Mouse (Mus musculus) heart, embryonic 11.5 days (tissue): ENCODE results near the gene Utf1. TPM values are rescaled to one million over a fixed set of nuclear protein-coding genes. Genes with fewer than 3 reads are reported as not detected.

Source experiments
- ATAC-seq: fragments of 200-750 bp; cut with Nextera tagmentation; replicated peaks from 2 replicates; pipeline ENCODE4 v1.8.0; 2017; ENCODE audit warnings: moderate library complexity; ENCODE audit not compliant: insufficient number of reproducible peaks, low FRiP score, low TSS enrichment
- H3K27ac ChIP-seq: fragments of 300-500 bp; sonication (generic); 2 replicates; pipeline ENCODE4 v1.5.1; 2014; ENCODE audit warnings: mild to moderate bottlenecking, low read depth, low read length
- H3K27me3 ChIP-seq: fragments of 300-500 bp; sonication (generic); 2 replicates; pipeline ENCODE4 v1.6.1; 2014; ENCODE audit warnings: mild to moderate bottlenecking, low read length, mixed read lengths; ENCODE audit not compliant: control insufficient read depth, insufficient read depth
- H3K36me3 ChIP-seq: fragments of 300-500 bp; sonication (generic); 2 replicates; pipeline ENCODE4 v1.6.1; 2014; ENCODE audit warnings: mild to moderate bottlenecking, low read length, moderate library complexity, mixed read lengths; ENCODE audit not compliant: control insufficient read depth, insufficient read depth
- H3K4me1 ChIP-seq: fragments of 300-500 bp; sonication (generic); 2 replicates; pipeline ENCODE4 v1.6.1; 2014; ENCODE audit warnings: low read length; ENCODE audit not compliant: control insufficient read depth, insufficient read depth
- H3K4me2 ChIP-seq: fragments of 300-500 bp; sonication (generic); 2 replicates; pipeline ENCODE4 v1.6.1; 2014; ENCODE audit warnings: mild to moderate bottlenecking, moderate library complexity
- H3K4me3 ChIP-seq: fragments of 300-500 bp; sonication (generic); 2 replicates; pipeline ENCODE4 v1.5.1; 2014; ENCODE audit warnings: low read depth, low read length
- H3K9ac ChIP-seq: fragments of 300-500 bp; sonication (generic); 2 replicates; pipeline ENCODE4 v1.6.1; 2014; ENCODE audit warnings: mild to moderate bottlenecking, low read depth, low read length, moderate library complexity
- H3K9me3 ChIP-seq: fragments of 300-500 bp; sonication (generic); replicated peaks from 2 replicates; pipeline ENCODE4 v1.6.1; 2016; ENCODE audit warnings: low read length; ENCODE audit not compliant: control insufficient read depth
- WGBS: fragments of 180-500 bp; shearing (Covaris S2); extraction: QIAGEN DNeasy Blood & Tissue Kit; methylation state at CpG from one replicate; pipeline ENCODE4 v1.1.7; 2014; ENCODE audit not compliant: insufficient replicate concordance; 5-methylcytosine and 5-hydroxymethylcytosine counted together
- microRNA counts: library from miRNA; unstranded; fragments of <30 nt; microRNA quantifications from one replicate; lab custom pipeline; 2015
- microRNA-seq: library from miRNA; unstranded; fragments of <30 nt; microRNA quantifications from one replicate; pipeline ENCODE4, GENCODE M21; 2016; ENCODE audit warnings: borderline number of aligned reads
- polyA plus RNA-seq: library from polyadenylated mRNA; unstranded; fragments of >200 nt; fragmentation: Nextera tagmentation; extraction: Ambion mirVana; gene quantifications from 2 replicates; pipeline ENCODE4 v1.2.1, GENCODE M21; 2014

Gene Utf1
- polyA plus RNA-seq, 1 experiment from 2014 or later, result not detected

- Histone ChIP-seq H3K4me2 (no peak overlapping the region), H3K27me3 (peaks cover 62% of the 10 kb centered on the region), H3K9me3 (no peaks in the 10 kb centered on the region), H3K9ac (no peak overlapping the region), H3K27ac (no peak overlapping the region), H3K4me1 (no peaks in the 10 kb centered on the region), H3K36me3 (no peaks in the 10 kb centered on the region), H3K4me3 (no peak overlapping the region)
- 86% methylated on average over 11 of the region's 11 CpGs for WGBS
- ATAC-seq, result no peak
Measured at GRCm38 (mm10) chr7:139984505-139984904, 40.9 kb downstream of the Utf1 start.

- no peaks in the 10 kb centered on the region for H3K9me3 ChIP-seq
- H3K4me1 ChIP-seq, result no peaks in the 10 kb centered on the region
- no peak overlapping the region for H3K9ac ChIP-seq
- H3K36me3 ChIP-seq, result no peaks in the 10 kb centered on the region
- H3K27me3 ChIP-seq, result peaks cover 68% of the 10 kb centered on the region
- H3K27ac ChIP-seq, result no peak overlapping the region
- no peak overlapping the region for H3K4me2 ChIP-seq
- 71% methylated on average over 9 of the region's 9 CpGs for WGBS
- no peak for ATAC-seq
- no peak overlapping the region for H3K4me3 ChIP-seq
Measured at GRCm38 (mm10) chr7:139988272-139988671, 44.7 kb downstream of the Utf1 start.

- Histone ChIP-seq H3K27ac (no peak overlapping the region), H3K27me3 (peaks cover 45% of the 10 kb centered on the region), H3K9me3 (no peaks in the 10 kb centered on the region), H3K9ac (no peak overlapping the region), H3K4me1 (no peaks in the 10 kb centered on the region), H3K4me2 (no peak overlapping the region), H3K4me3 (no peak overlapping the region), H3K36me3 (peaks cover 5% of the 10 kb centered on the region; the same call in 1 of the 2 replicates)
- ATAC-seq, result no peak
- 71% methylated on average over 8 of the region's 8 CpGs for WGBS
Measured at GRCm38 (mm10) chr7:139990864-139991394, 47.3 kb downstream of the Utf1 start.

DNA sequence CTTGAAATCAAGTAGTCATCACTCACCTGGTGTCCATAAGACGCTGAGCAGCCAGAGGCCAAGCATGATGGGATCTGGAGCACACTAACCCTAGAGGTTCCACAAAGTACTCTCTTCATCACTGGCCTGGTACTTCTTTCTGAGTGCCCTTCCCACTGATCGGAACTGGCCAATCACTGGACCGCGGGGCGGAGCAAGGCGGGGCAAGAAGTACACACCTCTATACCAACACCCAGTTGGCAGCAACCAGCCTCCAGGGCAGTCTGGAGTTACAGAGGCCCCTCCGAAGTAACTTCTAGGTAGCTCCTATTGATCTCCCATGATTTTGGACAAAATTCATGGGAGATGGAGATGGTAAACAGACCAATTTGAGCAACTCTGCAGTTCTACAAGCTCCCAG is 48.8 kb downstream of the Utf1 start, which contains the start of gene Adam8:
Adam8 (minus strand) TSS at position 157 of the 400 bp plus-strand sequence.
- Histone ChIP-seq H3K36me3 (peaks cover 14% of the 10 kb centered on the region), H3K9ac (no peak within 1 kb of the TSS), H3K9me3 (no peaks in the 10 kb centered on the region), H3K4me3 (no peak within 1 kb of the TSS), H3K4me1 (no peaks in the 10 kb centered on the region), H3K4me2 (no peak within 1 kb of the TSS), H3K27me3 (peaks cover 31% of the 10 kb centered on the region), H3K27ac (no peak within 1 kb of the TSS)
- WGBS, result 25% methylated on average over 7 of the region's 7 CpGs
- ATAC-seq, result no peak; the same call in 1 of the 2 replicates

- Histone ChIP-seq H3K36me3 (peaks cover 16% of the 10 kb centered on the region), H3K9ac (no peak overlapping the region), H3K4me2 (no peak overlapping the region), H3K27me3 (peaks cover 25% of the 10 kb centered on the region), H3K27ac (no peak overlapping the region), H3K4me1 (no peaks in the 10 kb centered on the region), H3K4me3 (no peak overlapping the region), H3K9me3 (no peaks in the 10 kb centered on the region)
- no peak for ATAC-seq
- WGBS, result 87% methylated on average over 6 of the region's 6 CpGs
Measured at GRCm38 (mm10) chr7:139993532-139993931, 49.9 kb downstream of the Utf1 start.

DNA sequence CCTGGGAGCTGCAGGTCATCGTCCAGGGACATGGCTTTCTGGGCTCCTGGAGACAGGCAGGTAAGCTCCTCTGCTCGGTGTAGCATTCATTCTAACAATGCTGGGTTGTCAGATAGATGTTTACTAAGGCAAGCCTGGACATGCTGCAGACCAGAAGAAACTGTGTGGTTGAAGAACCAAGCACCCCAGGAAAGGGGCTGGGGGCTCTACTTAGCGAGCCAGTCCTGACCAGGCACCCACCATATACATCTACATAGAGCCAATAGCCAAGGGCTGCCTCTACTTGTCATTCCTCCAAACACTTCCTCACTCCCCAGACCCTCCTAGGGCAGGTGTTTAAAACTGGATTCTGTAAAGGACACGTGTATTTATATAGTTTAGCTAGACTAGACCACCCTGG is 50.6 kb downstream of the Utf1 start:
- no peaks in the 10 kb centered on the region for H3K4me1 ChIP-seq
- no peak overlapping the region for H3K9ac ChIP-seq
- no peaks in the 10 kb centered on the region for H3K9me3 ChIP-seq
- H3K36me3 ChIP-seq, result peaks cover 16% of the 10 kb centered on the region
- no peak overlapping the region for H3K4me3 ChIP-seq
- no peak overlapping the region for H3K27ac ChIP-seq
- peaks cover 19% of the 10 kb centered on the region for H3K27me3 ChIP-seq
- H3K4me2 ChIP-seq, result no peak overlapping the region
- 70% methylated on average over 4 of the region's 4 CpGs for WGBS
- no peak for ATAC-seq

DNA sequence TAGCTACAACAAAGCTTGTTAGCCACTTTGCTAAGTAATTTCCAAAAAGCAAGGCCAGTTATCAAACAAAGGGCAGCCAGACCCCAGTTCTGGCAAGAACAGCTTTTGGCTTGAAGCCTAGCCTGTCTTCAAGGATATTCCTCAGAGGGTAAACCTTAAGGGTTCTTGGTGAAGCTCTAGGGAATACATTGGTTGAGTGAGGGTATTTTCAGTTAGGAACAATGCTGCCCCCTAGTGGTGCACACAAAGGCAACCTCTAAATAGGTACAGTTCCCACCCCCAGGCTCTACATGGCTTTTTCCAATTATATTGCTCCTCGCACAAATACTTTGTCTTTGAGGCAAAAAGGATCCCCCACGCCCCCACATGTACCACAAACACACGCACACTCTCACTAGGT is 51.1 kb downstream of the Utf1 start:
- no peak overlapping the region for H3K27ac ChIP-seq
- H3K4me2 ChIP-seq, result no peak overlapping the region
- H3K4me3 ChIP-seq, result no peak overlapping the region
- H3K27me3 ChIP-seq, result peaks cover 18% of the 10 kb centered on the region
- H3K4me1 ChIP-seq, result no peaks in the 10 kb centered on the region
- H3K9me3 ChIP-seq, result no peaks in the 10 kb centered on the region
- no peak for ATAC-seq
- no peak overlapping the region for H3K9ac ChIP-seq
- 30% methylated on average over 3 of the region's 3 CpGs for WGBS
- peaks cover 19% of the 10 kb centered on the region for H3K36me3 ChIP-seq

MicroRNAs within 50 kb of the gene (microRNA counts, 519-probe panel; counts per million panel counts)
- microRNA mmu-miR-202-3p (lab: Ali Mortazavi, UCI), result 32.2 counts per million
- 32.2 counts per million for microRNA mmu-miR-202-5p (lab: Ali Mortazavi, UCI)

Small RNA genes within 50 kb of the gene (microRNA-seq; reads per million reads assigned to microRNA genes)
- 0.20 reads per million for gene Mir202
- 0.47 reads per million for gene Mir7062
- gene mmu-mir-7686, result not detected

Other genes starting within 250 kb of the Utf1 start
- not detected in 2 replicates for gene Adgra1, start 109.6 kb upstream of the Utf1 start, polyA plus RNA-seq
- 0.03 TPM in 1 of 2 replicates, not detected in the other for gene Kndc1, start 49.1 kb upstream of the Utf1 start, polyA plus RNA-seq
- 0.21 and 0.29 TPM in 2 replicates for gene 6430531B16Rik, start 35.0 kb downstream of the Utf1 start, polyA plus RNA-seq
- gene Adam8, start 48.8 kb downstream of the Utf1 start, polyA plus RNA-seq, result 1.0 and 1.4 TPM in 2 replicates
- gene Zfp511, start 92.6 kb downstream of the Utf1 start, polyA plus RNA-seq, result 31.9 and 34.3 TPM in 2 replicates
- 37.3 and 42.1 TPM in 2 replicates for gene Tubgcp2, start 92.9 kb downstream of the Utf1 start, polyA plus RNA-seq
- gene Msx3, start 105.3 kb downstream of the Utf1 start, polyA plus RNA-seq, result 0.14 TPM in 1 of 2 replicates, not detected in the other
- gene Caly, start 138.8 kb downstream of the Utf1 start, polyA plus RNA-seq, result 0.24 and 0.54 TPM in 2 replicates
- gene Prap1, start 149.6 kb downstream of the Utf1 start, polyA plus RNA-seq, result not detected in 2 replicates
- 69.3 and 71.7 TPM in 2 replicates for gene Fuom, start 158.7 kb downstream of the Utf1 start, polyA plus RNA-seq
- 17.1 and 19.0 TPM in 2 replicates for gene Paox, start 172.0 kb downstream of the Utf1 start, polyA plus RNA-seq
- 179 and 198 TPM in 2 replicates for gene Echs1, start 172.7 kb downstream of the Utf1 start, polyA plus RNA-seq
- 24.8 and 33.7 TPM in 2 replicates for gene Mtg1, start 193.8 kb downstream of the Utf1 start, polyA plus RNA-seq
- gene Sprn, start 211.1 kb downstream of the Utf1 start, polyA plus RNA-seq, result 0.04 TPM in 1 of 2 replicates, not detected in the other
- gene Olfr522, start 221.0 kb downstream of the Utf1 start, polyA plus RNA-seq, result not detected in 2 replicates
- not detected in 2 replicates for gene Olfr523, start 229.4 kb downstream of the Utf1 start, polyA plus RNA-seq